20 mouse cellular contexts compared by ENCODE assay signal in genomic region chr11:82251251-82251650, GRCm38 (mm10). TPM values are rescaled to one million over a fixed set of nuclear protein-coding genes. Genes with fewer than 3 reads are reported as not detected.
"Had no signal": no experiment of that assay in that cellular context is flagged by ENCODE, and none has a peak within 500 bp of the region (broad histone marks: within the 10 kb centered on the region; RNA-seq: fewer than 3 reads in every experiment).

No protein-coding gene starts in this region.

- H3K4me2 ChIP-seq: lung, embryonic 14.5 days; midbrain, embryonic 11.5 days; neural tube, embryonic 12.5 days; stomach, embryonic 15.5 days had no signal

- DNase-seq: lung, adult 18-20 months; lung, embryonic 14.5 days; lung, postnatal 10 days; lung, postnatal 4 days; midbrain, embryonic 14.5 days; right cerebral cortex, postnatal 14 days; thymus, adult 2 months; thymus, postnatal 25 days; thymus, postnatal 4 days had no signal

- H3K27me3 ChIP-seq: neural tube, embryonic 12.5 days; stomach, embryonic 15.5 days had no signal

- H3K27ac ChIP-seq: neural tube, embryonic 12.5 days; stomach, embryonic 15.5 days; stomach, postnatal 0 days had no signal

- H3K4me3 ChIP-seq: myocyte; neural tube, embryonic 12.5 days; stomach, embryonic 15.5 days had no signal

- H3K9me3 ChIP-seq: neural tube, embryonic 12.5 days; stomach, embryonic 15.5 days had no signal

- H3K4me1 ChIP-seq: stomach, embryonic 15.5 days had no signal

- H3K36me3 ChIP-seq: neural tube, embryonic 12.5 days; stomach, embryonic 15.5 days had no signal

- H3K9ac ChIP-seq: lung, embryonic 14.5 days; neural tube, embryonic 12.5 days; stomach, embryonic 15.5 days had no signal

- ATAC-seq: midbrain, embryonic 16.5 days had no signal

RNA-seq across cellular contexts. Expression of gene Ccl1, which starts 54.2 kb away (rescaled TPM):
- total RNA-seq: megakaryocyte, adult 5-6 weeks; megakaryocyte-erythroid progenitor cell, adult 5-6 weeks; neutrophil, adult 5-6 weeks had no signal
- polyA plus RNA-seq: lung, embryonic 14.5 days; lung, embryonic 16.5 days; myocyte; neural tube, embryonic 12.5 days; spleen, adult 2 months; stomach, embryonic 15.5 days; stomach, postnatal 0 days had no signal
